Mouse (Mus musculus) cerebellum, postnatal 10 days (tissue): ENCODE measurements at regions not wholly inside any gene's neighbourhood (a gene's known extent, or its start where the extent isn't known, plus 50 kb on each side); places are given as distances from the start of the nearest gene placed in this dataset.
"Not testable (repeated sequence)": the region's sequence is repeated elsewhere in the genome, so short reads cannot be mapped to it uniquely, and the experiment has no call there.

ENCODE experiments used
- DNase-seq, 2 experiments: peaks; one replicate each; pipeline ENCODE4 v3.0.0; 2021; ENCODE audit warnings: mixed read lengths in 2 of 2

GRCm38 (mm10) chr12:115566878-115567277 lies 480.6 kb upstream of the Zfp386 start:
- DNase-seq = not testable (repeated sequence)

- DNase-seq = not testable (repeated sequence)
Measured at GRCm38 (mm10) chr12:115592985-115593384, 454.5 kb upstream of the Zfp386 start.

- no peak for DNase-seq
Measured at GRCm38 (mm10) chr12:115603763-115604162, 443.8 kb upstream of the Zfp386 start.

- no peak for DNase-seq
Measured at GRCm38 (mm10) chr12:115604951-115605350, 442.6 kb upstream of the Zfp386 start.

GRCm38 (mm10) chr12:115622564-115623233 lies 424.8 kb upstream of the Zfp386 start:
- not testable (repeated sequence) for DNase-seq

- no peak for DNase-seq
Measured at GRCm38 (mm10) chr12:115624221-115624620, 423.3 kb upstream of the Zfp386 start.

GRCm38 (mm10) chr12:115647599-115647998 lies 399.9 kb upstream of the Zfp386 start:
- no peak for DNase-seq

- DNase-seq = not testable (repeated sequence)
Measured at GRCm38 (mm10) chr12:115648161-115648560, 399.4 kb upstream of the Zfp386 start.

- no peak for DNase-seq
Measured at GRCm38 (mm10) chr12:115655781-115656180, 391.7 kb upstream of the Zfp386 start.

- not testable (repeated sequence) for DNase-seq
Measured at GRCm38 (mm10) chr12:115664081-115664480, 383.4 kb upstream of the Zfp386 start.

GRCm38 (mm10) chr12:115671683-115672082 lies 375.8 kb upstream of the Zfp386 start:
- not testable (repeated sequence) for DNase-seq

- DNase-seq = no peak
Measured at GRCm38 (mm10) chr12:115691801-115692200, 355.7 kb upstream of the Zfp386 start.

GRCm38 (mm10) chr12:115709813-115710212 lies 337.7 kb upstream of the Zfp386 start:
- DNase-seq = not testable (repeated sequence)

GRCm38 (mm10) chr12:115742039-115742438 lies 305.5 kb upstream of the Zfp386 start:
- DNase-seq = not testable (repeated sequence)

GRCm38 (mm10) chr12:115749586-115749985 lies 297.9 kb upstream of the Zfp386 start:
- DNase-seq = not testable (repeated sequence)

GRCm38 (mm10) chr12:115753135-115753534 lies 294.4 kb upstream of the Zfp386 start:
- not testable (repeated sequence) for DNase-seq

- DNase-seq = not testable (repeated sequence)
Measured at GRCm38 (mm10) chr12:115757526-115757925, 290.0 kb upstream of the Zfp386 start.

GRCm38 (mm10) chr12:115759041-115759440 lies 288.5 kb upstream of the Zfp386 start:
- DNase-seq = not testable (repeated sequence)

- not testable (repeated sequence) for DNase-seq
Measured at GRCm38 (mm10) chr12:115761766-115762165, 285.8 kb upstream of the Zfp386 start.

- not testable (repeated sequence) for DNase-seq
Measured at GRCm38 (mm10) chr12:115764939-115765479, 282.5 kb upstream of the Zfp386 start.

- not testable (repeated sequence) for DNase-seq
Measured at GRCm38 (mm10) chr12:115771176-115771575, 276.3 kb upstream of the Zfp386 start.

- DNase-seq = not testable (repeated sequence)
Measured at GRCm38 (mm10) chr12:115790369-115790768, 257.2 kb upstream of the Zfp386 start.

- not testable (repeated sequence) for DNase-seq
Measured at GRCm38 (mm10) chr12:115802499-115802898, 245.0 kb upstream of the Zfp386 start.

GRCm38 (mm10) chr12:115803675-115804074 lies 243.8 kb upstream of the Zfp386 start:
- DNase-seq = not testable (repeated sequence)
